Comparison of ENCODE assay signal across 10 mouse cellular contexts in genomic region chr6:59412417-59413346, GRCm38 (mm10). TPM values are rescaled to one million over a fixed set of nuclear protein-coding genes. Genes with fewer than 3 reads are reported as not detected.
DNase-seq lines count a peak whose midpoint lies in the region; TF ChIP-seq lines count a peak whose summit lies in the region.
"Had no signal": no experiment of that assay in that cellular context is flagged by ENCODE, and none has a peak within 500 bp of the region (broad histone marks: within the 10 kb centered on the region; RNA-seq: fewer than 3 reads in every experiment).

No protein-coding gene starts in this region.

- DNase-seq in heart, embryonic 10.5 days (ENCODE audit: low spot score): no peak
- no peak for DNase-seq in heart, adult 8-10 months (ENCODE audit: low spot score)
- peak; percentile 78 for DNase-seq in 416B (ENCODE audit: low read depth)
- DNase-seq in lung, postnatal 25 days (ENCODE audit: low spot score): peak; percentile 10
- no peak for DNase-seq in left cerebral cortex, postnatal 10 days (ENCODE audit: extremely low spot score in 1 of 2, low spot score in 2 of 2)
- no peak for DNase-seq in right cerebral cortex, postnatal 25 days
- DNase-seq in yolk sac, embryonic 10.5 days (ENCODE audit: low spot score): no peak

- TF ChIP-seq CTCF in embryonic fibroblast, embryonic 13.5 days (IDR thresholded peaks at IDR 0.05; ENCODE audit: borderline replicate concordance, insufficient read depth, low read length): no peak

- no peak overlapping the region for H3K4me3 ChIP-seq in heart, embryonic 10.5 days
- H3K4me3 ChIP-seq in embryonic fibroblast, embryonic 13.5 days (ENCODE audit: insufficient read depth, low read length): no peak overlapping the region
- H3K4me3 ChIP-seq: megakaryocyte, embryonic 14.5 days had no signal

- H3K36me3 ChIP-seq in heart, embryonic 10.5 days: no peaks in the 10 kb centered on the region
- H3K36me3 ChIP-seq: G1E had no signal

- 40% methylated on average over 13 of the region's 13 CpGs for WGBS in heart, embryonic 10.5 days

- H3K27ac ChIP-seq in heart, embryonic 10.5 days: peak overlapping the region; percentile 29; the same call in 1 of the 2 replicates
- H3K27ac ChIP-seq in embryonic fibroblast, embryonic 13.5 days (ENCODE audit: insufficient read depth, low read length): peak overlapping the region; percentile 98

- intact Hi-C loops in left cerebral cortex, postnatal 10 days (cut with DNase I): no loop called here

- H3K4me1 ChIP-seq in heart, embryonic 10.5 days: 0 out of 2 replicates have a peak, but pooled peaks cover 3% of the 10 kb centered on the region
- peaks cover 24% of the 10 kb centered on the region for H3K4me1 ChIP-seq in embryonic fibroblast, embryonic 13.5 days (ENCODE audit: control insufficient read depth, insufficient read depth, low read length)
- H3K4me1 ChIP-seq: megakaryocyte, embryonic 14.5 days had no signal

- TF ChIP-seq POLR2A in embryonic fibroblast, embryonic 13.5 days (IDR thresholded peaks at IDR 0.05; ENCODE audit: low read depth, low read length): no peak

- H3K9me3 ChIP-seq in heart, embryonic 10.5 days: no peaks in the 10 kb centered on the region
- H3K9me3 ChIP-seq: G1E; megakaryocyte, embryonic 14.5 days had no signal

- H3K27me3 ChIP-seq in heart, embryonic 10.5 days (ENCODE audit: insufficient read depth, poor library complexity, severe bottlenecking): no peaks in the 10 kb centered on the region
- H3K27me3 ChIP-seq: megakaryocyte, embryonic 14.5 days had no signal

RNA-seq across cellular contexts. Expression of gene Gprin3, which starts 13.4 kb away (rescaled TPM):
- polyA plus RNA-seq in heart, embryonic 10.5 days (2016; fragmentation: Nextera tagmentation; extraction: Ambion mirVana): 1.8 and 4.3 TPM in 2 replicates
- total RNA-seq in heart, adult 8-10 months (2022): under 1 TPM; 0.33 to 0.50 (median 0.42) TPM
- polyA plus RNA-seq in embryonic fibroblast, embryonic 13.5 days (2011; ENCODE audit: insufficient read length, low read depth, missing spikeins): 0.97 and 1.2 TPM in 2 replicates
- 10 to 100 TPM; 16.8 to 18.3 TPM for total RNA-seq in left cerebral cortex, postnatal 10 days (2021)
- polyA plus RNA-seq: G1E had no signal

Comparison
In these comparisons a context has a peak if more than half of its experiments do, and no peak if none do; other contexts are left out.
1. DNase-seq: peak in 416B (single experiment) and lung, postnatal 25 days (single experiment); none in heart, embryonic 10.5 days (single experiment), heart, adult 8-10 months (single experiment), left cerebral cortex, postnatal 10 days (0 of 2), right cerebral cortex, postnatal 25 days (single experiment) and yolk sac, embryonic 10.5 days (single experiment).
2. RNA of gene Gprin3, which starts 13.4 kb away (total RNA-seq): 16.8 to 18.3 TPM in left cerebral cortex, postnatal 10 days; 0.33 to 0.50 TPM in heart, adult 8-10 months; every median in the first group is over 10 times any median in the second.